Mouse (Mus musculus) MEL (cell line): ENCODE data around the gene Upf2. TPM values are rescaled to one million over a fixed set of nuclear protein-coding genes. Genes with fewer than 3 reads are reported as not detected.

ENCODE experiments used
- DNase-seq: peaks from one replicate; pipeline ENCODE4 v3.0.0; 2011; ENCODE audit warnings: low read depth, low spot score
- H3K27ac ChIP-seq: 2 replicates; pipeline ENCODE4 v1.5.1; 2012; ENCODE audit warnings: low read depth, mild to moderate bottlenecking, control low read depth, low read length, moderate library complexity; ENCODE audit not compliant: control insufficient read depth
- H3K27me3 ChIP-seq, 2 experiments: fragments of 150-350 bp in 1 of 2; sonication (generic) in 1 of 2; 2 replicates each; pipeline ENCODE4 v1.6.1; 2012; ENCODE audit warnings: low read length in 2 of 2, mild to moderate bottlenecking in 2 of 2, improper control_type of control experiment in 1 of 2, moderate library complexity in 1 of 2; ENCODE audit not compliant: insufficient read depth in 2 of 2, control insufficient read depth in 1 of 2
- H3K36me3 ChIP-seq, 2 experiments: 2 replicates each; pipeline ENCODE4 v1.6.1; 2012 to 2014; ENCODE audit warnings: low read length in 2 of 2, improper control_type of control experiment in 1 of 2, inconsistent platforms in 1 of 2, mild to moderate bottlenecking in 1 of 2; ENCODE audit not compliant: insufficient read depth in 2 of 2, control insufficient read depth in 1 of 2
- H3K4me1 ChIP-seq, 2 experiments: fragments of 150-350 bp in 1 of 2; sonication (generic) in 1 of 2; 2 replicates each; pipeline ENCODE4 v1.6.1; 2012; ENCODE audit warnings: low read length in 2 of 2, improper control_type of control experiment in 1 of 2, mild to moderate bottlenecking in 1 of 2; ENCODE audit not compliant: insufficient read depth in 2 of 2, control insufficient read depth in 1 of 2
- H3K4me3 ChIP-seq, 2 experiments: fragments of 150-350 bp in 1 of 2; sonication (generic) in 1 of 2; 2 replicates each; pipeline ENCODE4 v1.5.1; 2012; ENCODE audit warnings: low read depth in 2 of 2, low read length in 2 of 2, mild to moderate bottlenecking in 2 of 2, moderate library complexity in 2 of 2, control low read depth in 1 of 2, improper control_type of control experiment in 1 of 2; ENCODE audit not compliant: control insufficient read depth in 1 of 2, insufficient read depth in 1 of 2
- H3K79me2 ChIP-seq: 2 replicates; pipeline ENCODE4 v1.6.1; 2012; ENCODE audit warnings: mild to moderate bottlenecking, low read length, moderate library complexity; ENCODE audit not compliant: control insufficient read depth, poor library complexity, insufficient read depth
- H3K9ac ChIP-seq: 2 replicates; pipeline ENCODE4 v1.6.1; 2012; ENCODE audit warnings: low read depth, mild to moderate bottlenecking, control low read depth, low read length, moderate library complexity; ENCODE audit not compliant: control insufficient read depth, poor library complexity, severe bottlenecking
- H3K9me3 ChIP-seq: fragments of 150-350 bp; sonication (generic); replicated peaks from 2 replicates; pipeline ENCODE4 v1.6.1; 2012; ENCODE audit warnings: mild to moderate bottlenecking, low read length, improper control_type of control experiment, moderate library complexity; ENCODE audit not compliant: insufficient read depth
- CHD1 ChIP-seq: IDR thresholded peaks from 2 replicates; pipeline ENCODE4 v1.6.1; 2012; ENCODE audit warnings: low read depth, mild to moderate bottlenecking, inconsistent platforms, low read length, improper control_type of control experiment
- CHD2 ChIP-seq: IDR thresholded peaks from 2 replicates; pipeline ENCODE4 v1.6.1; 2011; ENCODE audit warnings: low read length, improper control_type of control experiment
- ETS1 ChIP-seq: IDR thresholded peaks from 2 replicates; pipeline ENCODE4 v1.6.1; 2012; ENCODE audit warnings: low read depth, mild to moderate bottlenecking, inconsistent platforms, low read length, improper control_type of control experiment, moderate library complexity
- GATA1 ChIP-seq: IDR thresholded peaks from 2 replicates; pipeline ENCODE4 v1.6.1; 2011; ENCODE audit warnings: low read depth, low read length, improper control_type of control experiment
- JUND ChIP-seq: IDR thresholded peaks from 2 replicates; pipeline ENCODE4 v1.6.1; 2011; ENCODE audit warnings: low read depth, mild to moderate bottlenecking, improper control_type of control experiment, low read length
- MAX ChIP-seq: IDR thresholded peaks from 2 replicates; pipeline ENCODE4 v1.6.1; 2011; ENCODE audit warnings: low read length, improper control_type of control experiment
- MAZ ChIP-seq: IDR thresholded peaks from 2 replicates; pipeline ENCODE4 v1.6.1; 2012; ENCODE audit warnings: low read depth, mild to moderate bottlenecking, inconsistent platforms, low read length, improper control_type of control experiment
- MYB ChIP-seq: IDR thresholded peaks from 2 replicates; pipeline ENCODE4 v1.6.1; 2011; ENCODE audit warnings: mild to moderate bottlenecking, low read depth, low read length, improper control_type of control experiment
- MYC ChIP-seq: IDR thresholded peaks from 2 replicates; pipeline ENCODE4 v1.6.1; 2011; ENCODE audit warnings: low read depth, mild to moderate bottlenecking, low read length, improper control_type of control experiment, moderate library complexity
- NRF1 ChIP-seq: IDR thresholded peaks from 2 replicates; pipeline ENCODE4 v1.6.1; 2014; ENCODE audit warnings: low read depth, mild to moderate bottlenecking, inconsistent platforms, low read length, improper control_type of control experiment, moderate library complexity; ENCODE audit not compliant: poor library complexity, insufficient read depth, severe bottlenecking
- POLR2A ChIP-seq, 2 experiments: IDR thresholded peaks; 2 replicates each; pipeline ENCODE4 v1.6.1; 2011 to 2012; ENCODE audit warnings: low read length in 2 of 2, mild to moderate bottlenecking in 2 of 2, control low read depth in 1 of 2, improper control_type of control experiment in 1 of 2, low read depth in 1 of 2, moderate library complexity in 1 of 2; ENCODE audit not compliant: control insufficient read depth in 1 of 2, insufficient read depth in 1 of 2, poor library complexity in 1 of 2
- POLR2AphosphoS5 ChIP-seq: IDR thresholded peaks from 2 replicates; pipeline ENCODE4 v1.6.1; 2012; ENCODE audit warnings: low read depth, borderline replicate concordance, mild to moderate bottlenecking, inconsistent platforms, low read length, moderate library complexity, mixed read lengths
- RCOR1 ChIP-seq: IDR thresholded peaks from 2 replicates; pipeline ENCODE4 v1.6.1; 2012; ENCODE audit warnings: low read depth, mild to moderate bottlenecking, inconsistent platforms, low read length, improper control_type of control experiment
- SMC3 ChIP-seq: IDR thresholded peaks from 2 replicates; pipeline ENCODE4 v1.6.1; 2011; ENCODE audit warnings: low read depth, low read length, improper control_type of control experiment
- TBP ChIP-seq: IDR thresholded peaks from 2 replicates; pipeline ENCODE4 v1.8.0; 2011; ENCODE audit warnings: low read depth, low read length, improper control_type of control experiment
- TCF12 ChIP-seq: IDR thresholded peaks from 2 replicates; pipeline ENCODE4 v1.6.1; 2014; ENCODE audit warnings: low read depth, mild to moderate bottlenecking, inconsistent platforms, low read length, improper control_type of control experiment, moderate library complexity
- USF2 ChIP-seq, 2 experiments: IDR thresholded peaks; 2 replicates each; pipeline ENCODE4 v1.6.1; 2011 to 2012; ENCODE audit warnings: improper control_type of control experiment in 2 of 2, low read length in 2 of 2, borderline replicate concordance in 1 of 2, inconsistent platforms in 1 of 2, low read depth in 1 of 2, mild to moderate bottlenecking in 1 of 2; ENCODE audit not compliant: insufficient read depth in 1 of 2
- ZC3H11A ChIP-seq: IDR thresholded peaks from 2 replicates; pipeline ENCODE4 v1.6.1; 2012; ENCODE audit warnings: low read depth, mild to moderate bottlenecking, inconsistent platforms, low read length, improper control_type of control experiment
- ZNF384 ChIP-seq: IDR thresholded peaks from 2 replicates; pipeline ENCODE4 v1.6.1; 2012; ENCODE audit warnings: low read depth, mild to moderate bottlenecking, inconsistent platforms, low read length, improper control_type of control experiment
- polyA plus RNA-seq, 2 experiments: library from polyadenylated mRNA; stranded (reverse) in 1 of 2; unstranded in 1 of 2; fragments of >175 nt in 1 of 2; fragments of >200 nt in 1 of 2; gene quantifications; 2 replicates each; pipeline versions ENCODE4 v1.2.1 to v1.2.4; 2012; ENCODE audit warnings: low replicate concordance in 2 of 2, low read depth in 1 of 2; ENCODE audit not compliant: insufficient read length in 2 of 2, insufficient read depth in 1 of 2, missing spikeins in 1 of 2
- total RNA-seq: library from RNA; depleted of rRNA; stranded (reverse); fragments of 300-350 nt; gene quantifications from 2 replicates; pipeline ENCODE4 v1.2.3, GENCODE M21; 2012

Gene Upf2
- total and polyA plus RNA-seq, 3 experiments: 15.3 to 30.9 TPM; not detected in 1

GRCm38 (mm10) chr2:6049018-6049417 is 97.7 kb downstream of the Upf2 start:
- no peak for DNase-seq
- Histone ChIP-seq H3K79me2 (no peaks in the 10 kb centered on the region), H3K4me3 (no peak overlapping the region), H3K36me3 (peaks cover 0 to 18% of the 10 kb centered on the region in 2 experiments; a peak in 2 of 4 replicates), H3K9ac (no peak overlapping the region), H3K4me1 (no peaks in the 10 kb centered on the region), H3K27ac (no peak overlapping the region), H3K9me3 (no peaks in the 10 kb centered on the region), H3K27me3 (no peaks in the 10 kb centered on the region)
- TF ChIP-seq GATA1 (no peak), ETS1 (no peak), USF2 (IDR thresholded peaks at IDR 0.05; ENCODE audit: borderline replicate concordance in 1 of 2, insufficient read depth in 1 of 2, low read depth in 1 of 2, low read length in 2 of 2) (no peak), RCOR1 (no peak), ZC3H11A (no peak), MYB (no peak), TCF12 (no peak), POLR2A (IDR thresholded peaks at IDR 0.05; ENCODE audit: control insufficient read depth in 1 of 2, insufficient read depth in 1 of 2, low read depth in 1 of 2, low read length in 2 of 2, poor library complexity in 1 of 2) (no peak), CHD2 (no peak), TBP (no peak), NRF1 (no peak), MAX (no peak), MYC (no peak), POLR2AphosphoS5 (no peak), MAZ (no peak)

- TF ChIP-seq ZNF384: no peak
- TF ChIP-seq CHD2: no peak
- no peak for TF ChIP-seq RCOR1
- no peak for TF ChIP-seq GATA1
- TF ChIP-seq ZC3H11A: no peak
- no peak for TF ChIP-seq USF2 (IDR thresholded peaks at IDR 0.05; ENCODE audit: borderline replicate concordance in 1 of 2, insufficient read depth in 1 of 2, low read depth in 1 of 2, low read length in 2 of 2)
- no peak for TF ChIP-seq SMC3
- no peak for TF ChIP-seq MAX
- no peak for TF ChIP-seq CHD1
- TF ChIP-seq JUND: no peak
- no peaks in the 10 kb centered on the region for H3K9me3 ChIP-seq
- no peak overlapping the region for H3K9ac ChIP-seq
- H3K27me3 ChIP-seq: no peaks in the 10 kb centered on the region
- peaks cover 0 to 14% of the 10 kb centered on the region in 2 experiments; a peak in 2 of 4 replicates for H3K36me3 ChIP-seq
- H3K27ac ChIP-seq: no peak overlapping the region
- no peaks in the 10 kb centered on the region for H3K79me2 ChIP-seq
- H3K4me1 ChIP-seq: no peaks in the 10 kb centered on the region
- no peak for DNase-seq
- no peak overlapping the region for H3K4me3 ChIP-seq
Observed at GRCm38 (mm10) chr2:6055466-6055865, 104.2 kb downstream of the Upf2 start.
